16 mouse cellular contexts compared by ENCODE assay signal in genomic region chr14:61688013-61688520, GRCm38 (mm10).
A peak's percentile ranks its signal among the peaks of the same experiment; 100 is the strongest.
DNase-seq lines count a peak whose midpoint lies in the region; ATAC-seq and TF ChIP-seq lines count a peak whose summit lies in the region.
"Had no signal": no experiment of that assay in that cellular context is flagged by ENCODE, and none has a peak within 500 bp of the region (broad histone marks: within the 10 kb centered on the region; RNA-seq: fewer than 3 reads in every experiment).

No protein-coding gene starts in this region.

- peak overlapping the region; percentile 81 for H3K4me3 ChIP-seq in gastrocnemius, adult 2 months
- H3K4me3 ChIP-seq in liver, embryonic 16.5 days (ENCODE audit: low read depth, low read length), result no peak overlapping the region
- H3K4me3 ChIP-seq in embryonic facial prominence, embryonic 15.5 days (replicated peaks), result 0 out of 2 replicates have a peak overlapping the region, but pooled peaks have one; percentile 40
- H3K4me3 ChIP-seq: neural tube, embryonic 12.5 days had no signal

- peaks cover 39% of the 10 kb centered on the region for H3K4me1 ChIP-seq in liver, embryonic 16.5 days (ENCODE audit: control insufficient read depth, low read depth, low read length)
- H3K4me1 ChIP-seq in embryonic facial prominence, embryonic 15.5 days, result peaks cover 55% of the 10 kb centered on the region

- H3K9ac ChIP-seq in liver, embryonic 16.5 days (ENCODE audit: low read depth, low read length), result no peak overlapping the region
- H3K9ac ChIP-seq in embryonic facial prominence, embryonic 15.5 days, result no peak overlapping the region
- H3K9ac ChIP-seq: embryonic facial prominence, embryonic 13.5 days; forebrain, embryonic 15.5 days; kidney, embryonic 15.5 days; liver, embryonic 15.5 days; neural tube, embryonic 12.5 days had no signal

- peak overlapping the region; percentile 100 for H3K27ac ChIP-seq in gastrocnemius, adult 2 months
- no peak overlapping the region for H3K27ac ChIP-seq in liver, embryonic 16.5 days (ENCODE audit: low read length)
- H3K27ac ChIP-seq in embryonic facial prominence, embryonic 15.5 days (replicated peaks), result no peak overlapping the region
- H3K27ac ChIP-seq: embryonic facial prominence, embryonic 13.5 days; forebrain, embryonic 15.5 days; kidney, embryonic 15.5 days; liver, embryonic 15.5 days; neural tube, embryonic 12.5 days had no signal

- no peak for ATAC-seq in liver, embryonic 16.5 days (ENCODE audit: low read depth)
- ATAC-seq in embryonic facial prominence, embryonic 15.5 days (ENCODE audit: insufficient number of reproducible peaks, low FRiP score, low TSS enrichment, low read depth), result no peak
- ATAC-seq: forebrain, embryonic 15.5 days; midbrain, embryonic 16.5 days had no signal

- intact Hi-C loops in gastrocnemius, adult 2 months (cut with DNase I), result loop anchor here (10.0 kb wide), 1 partner anchor 357 kb away; no protein-coding TSS in a partner anchor

- H3K4me2 ChIP-seq in liver, embryonic 16.5 days (ENCODE audit: low read depth, low read length), result peak overlapping the region; percentile 61; the same call in 1 of the 2 replicates
- no peak overlapping the region for H3K4me2 ChIP-seq in embryonic facial prominence, embryonic 15.5 days (replicated peaks)

- no peak for DNase-seq in gastrocnemius, adult 2 months
- DNase-seq in gastrocnemius, postnatal 10 days, result no peak
- DNase-seq in liver, result no peak
- DNase-seq in CD4-positive helper T cell, adult 2 months (ENCODE audit: low read depth, low spot score), result peak; percentile 13
- no peak for DNase-seq in frontal cortex, postnatal 36 days (ENCODE audit: low spot score in 2 of 2)
- DNase-seq: adrenal gland, postnatal 10 days; gastrocnemius, postnatal 25 days had no signal

- 5% methylated on average over 11 of the region's 11 CpGs for WGBS in liver, embryonic 16.5 days (ENCODE audit: insufficient replicate concordance)
- WGBS in embryonic facial prominence, embryonic 15.5 days, result 8% methylated on average over 11 of the region's 11 CpGs

- H3K36me3 ChIP-seq in liver, embryonic 16.5 days (ENCODE audit: control insufficient read depth, insufficient read depth), result no peaks in the 10 kb centered on the region
- no peaks in the 10 kb centered on the region for H3K36me3 ChIP-seq in embryonic facial prominence, embryonic 15.5 days
- H3K36me3 ChIP-seq: embryonic facial prominence, embryonic 13.5 days; forebrain, embryonic 15.5 days; G1E; kidney, embryonic 15.5 days; liver, embryonic 15.5 days; neural tube, embryonic 12.5 days had no signal

- H3K27me3 ChIP-seq in liver, embryonic 16.5 days (ENCODE audit: control insufficient read depth, insufficient read depth, low read depth, low read length), result peaks cover 80% of the 10 kb centered on the region
- peaks cover 45% of the 10 kb centered on the region for H3K27me3 ChIP-seq in embryonic facial prominence, embryonic 15.5 days

- TF ChIP-seq CTCF in gastrocnemius, adult 2 months (IDR thresholded peaks at IDR 0.05), result no peak

- H3K9me3 ChIP-seq in liver, embryonic 16.5 days (replicated peaks; ENCODE audit: control insufficient read depth, low read length), result no peaks in the 10 kb centered on the region
- no peaks in the 10 kb centered on the region for H3K9me3 ChIP-seq in embryonic facial prominence, embryonic 15.5 days (replicated peaks)
- H3K9me3 ChIP-seq: embryonic facial prominence, embryonic 13.5 days; forebrain, embryonic 15.5 days; kidney, embryonic 15.5 days; liver, embryonic 15.5 days; neural tube, embryonic 12.5 days had no signal
